Mouse (Mus musculus) layer of hippocampus, adult 9-11 months (tissue): ENCODE measurements around the gene Frmd4a.

Experiments
- DNase-seq: peaks from one replicate; pipeline ENCODE4 v3.0.0; 2022

The Frmd4a gene

DNA sequence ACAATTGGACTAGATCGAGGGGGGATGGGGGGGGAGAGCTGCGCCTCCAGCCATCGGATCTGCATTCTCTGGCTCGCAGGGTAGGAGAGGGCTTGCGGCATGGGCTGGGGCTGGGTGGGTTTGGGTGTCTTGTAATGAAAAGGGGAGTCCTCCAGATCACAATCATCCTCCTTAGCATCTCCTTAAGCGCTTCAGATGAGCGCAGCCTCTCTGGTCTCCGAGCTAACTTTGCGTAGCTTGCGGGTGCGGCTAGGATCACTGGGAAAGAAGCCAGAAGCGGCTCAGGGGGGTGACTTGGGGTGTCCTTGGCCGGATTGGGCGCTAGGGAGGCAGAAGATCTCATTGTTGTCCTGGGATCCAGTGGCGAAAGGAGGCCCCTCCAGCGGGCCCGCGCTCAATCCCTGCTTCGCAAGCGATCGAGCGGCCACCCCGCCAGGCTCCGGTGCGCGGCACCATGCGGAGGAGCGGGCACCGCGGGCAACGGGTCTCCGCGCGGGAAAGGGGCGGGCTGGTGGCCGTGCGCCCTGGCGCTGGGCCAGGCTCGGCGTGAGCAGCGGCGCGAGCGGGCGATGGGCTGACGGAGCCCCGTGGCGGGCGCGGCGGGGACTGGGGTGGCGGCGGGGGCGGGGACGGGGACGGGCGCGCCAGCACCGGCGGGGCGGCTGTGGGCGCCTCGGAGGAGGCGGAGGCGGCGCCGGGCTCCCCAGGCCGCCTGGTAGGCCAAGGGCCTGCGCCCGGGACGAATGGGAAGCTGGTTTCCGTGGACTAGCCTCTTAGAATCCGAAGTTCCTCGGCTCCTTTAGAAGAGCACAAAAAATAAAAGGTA is 383.5 kb downstream of the Frmd4a start:
- no peak for DNase-seq

DNA sequence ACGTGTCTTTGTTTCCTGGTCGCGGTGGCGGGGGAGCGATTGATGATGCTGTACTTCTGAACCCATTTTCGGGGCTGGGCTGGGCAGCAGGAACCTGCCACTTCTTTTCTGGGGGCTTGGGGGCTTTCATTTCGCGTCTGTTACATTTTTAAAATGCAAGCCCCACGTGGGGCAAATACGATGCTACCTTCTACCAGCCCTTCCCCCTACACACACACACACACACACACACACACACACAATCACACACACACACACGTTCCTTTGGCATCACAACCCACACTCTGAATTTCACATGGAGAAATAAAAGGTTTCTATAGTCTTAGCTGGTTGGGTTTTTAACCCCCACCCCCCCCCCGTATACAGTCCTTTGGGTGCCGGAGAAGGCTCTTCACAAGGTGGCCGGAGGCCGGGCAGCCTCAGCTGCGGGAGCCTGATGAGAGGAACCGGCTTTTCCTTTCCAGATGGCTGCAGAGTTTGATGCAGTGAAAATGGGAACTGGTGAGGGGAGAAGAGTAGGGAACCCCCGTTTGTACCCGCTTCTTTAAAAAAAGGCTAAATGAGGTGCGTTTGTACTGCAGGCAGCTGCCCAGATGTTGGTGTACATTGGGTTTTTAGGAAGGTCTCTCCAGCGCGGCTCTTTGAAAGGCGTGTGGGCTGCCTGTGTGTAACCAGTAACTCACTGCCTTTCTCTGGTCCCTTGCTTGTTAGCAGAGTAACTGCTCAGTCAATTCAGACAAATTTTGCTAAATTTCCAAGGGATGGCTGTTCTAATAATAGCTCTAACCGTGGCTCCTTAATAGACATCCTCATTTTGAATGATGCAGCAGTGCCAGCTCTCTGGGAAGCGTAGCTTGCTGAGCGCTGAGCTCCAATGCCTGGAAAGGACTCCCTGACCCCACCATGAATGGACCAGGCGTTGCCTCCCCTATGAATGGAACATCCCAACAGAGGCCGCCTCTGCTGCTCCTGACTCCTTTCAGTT is 384.4 kb downstream of the Frmd4a start:
- peak; percentile 42 for DNase-seq

DNA sequence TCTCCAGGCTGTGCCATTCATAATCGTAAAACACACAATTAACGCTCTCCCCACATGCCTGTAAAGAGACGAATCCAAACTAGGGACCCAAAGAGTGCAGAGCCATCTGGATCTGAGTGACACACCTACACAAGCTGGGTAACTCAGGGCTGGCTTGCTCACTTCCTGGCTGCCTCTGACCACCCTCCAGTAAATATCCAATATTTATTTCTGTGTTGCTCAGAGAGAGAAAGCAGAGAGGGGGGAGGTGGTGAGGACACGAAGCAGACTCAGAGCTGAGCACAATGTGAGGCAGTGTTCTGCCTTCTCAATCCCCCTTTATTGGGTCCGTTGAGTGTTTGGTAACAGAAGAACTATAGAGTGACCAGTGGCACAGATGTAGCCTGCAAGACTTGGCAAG is 389.5 kb downstream of the Frmd4a start:
- peak; percentile 76 for DNase-seq

DNA sequence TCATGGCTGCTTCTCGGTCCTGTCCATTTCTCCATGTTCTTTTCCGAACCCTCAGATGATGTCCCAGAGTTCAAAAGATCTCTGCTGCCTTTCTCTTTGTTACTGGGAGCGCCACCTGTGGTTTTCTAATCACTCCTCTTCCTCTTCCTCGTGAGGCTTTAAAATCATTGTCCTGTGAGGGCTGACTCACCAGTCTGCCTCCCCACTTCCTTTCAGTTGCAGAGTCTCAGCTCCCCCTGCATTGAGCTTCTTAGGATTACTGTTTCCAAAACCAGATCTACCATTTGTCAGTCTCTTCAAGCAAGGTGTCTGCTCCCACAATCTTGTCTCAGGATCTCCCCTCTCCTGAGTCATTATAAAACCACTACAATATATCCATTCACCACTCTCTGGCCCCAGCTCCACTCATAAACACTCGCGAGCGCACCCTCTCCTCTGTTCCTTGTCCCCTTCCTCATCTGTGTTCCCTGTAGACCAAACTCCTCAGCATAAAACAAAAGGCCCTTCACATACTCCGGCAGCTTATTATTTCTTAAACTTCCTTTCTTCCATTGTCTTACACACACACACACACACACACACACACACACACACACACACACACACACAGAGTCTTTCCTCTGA is 392.4 kb downstream of the Frmd4a start:
- no peak for DNase-seq

DNA sequence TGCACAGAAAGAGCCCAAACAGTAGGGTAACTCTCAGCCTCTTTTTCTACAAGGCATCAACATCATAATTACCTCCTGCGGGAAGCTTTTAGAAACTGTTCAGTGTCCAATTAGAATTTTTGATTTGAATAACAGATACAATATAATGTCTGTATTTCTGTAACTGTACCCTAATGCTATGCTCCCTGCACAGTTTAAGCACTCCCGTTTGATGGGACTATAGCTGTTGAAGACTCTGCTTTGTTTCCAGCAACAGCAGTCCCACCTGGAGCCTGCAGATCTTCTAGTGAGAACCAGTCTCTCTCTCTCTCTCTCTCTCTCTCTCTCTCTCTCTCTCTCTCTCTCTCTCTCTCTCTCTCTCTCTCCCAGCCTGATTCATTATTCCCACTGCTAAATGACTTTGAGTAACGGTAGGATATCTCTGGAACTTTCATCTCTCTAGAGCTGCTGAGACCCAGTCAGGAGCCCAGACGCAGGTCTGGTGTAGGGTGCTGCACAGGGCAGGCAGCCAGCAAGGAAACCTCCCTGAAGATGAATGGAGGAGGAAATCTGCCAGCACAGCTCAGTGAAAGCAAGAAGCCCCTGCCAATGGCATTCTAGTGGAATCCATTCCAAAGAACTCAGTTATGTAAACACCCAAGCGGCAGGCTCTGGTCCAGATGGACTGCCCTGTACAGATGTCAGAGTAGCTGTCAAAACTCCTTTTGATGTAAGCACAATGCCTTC is 395.5 kb downstream of the Frmd4a start:
- DNase-seq: no peak

DNA sequence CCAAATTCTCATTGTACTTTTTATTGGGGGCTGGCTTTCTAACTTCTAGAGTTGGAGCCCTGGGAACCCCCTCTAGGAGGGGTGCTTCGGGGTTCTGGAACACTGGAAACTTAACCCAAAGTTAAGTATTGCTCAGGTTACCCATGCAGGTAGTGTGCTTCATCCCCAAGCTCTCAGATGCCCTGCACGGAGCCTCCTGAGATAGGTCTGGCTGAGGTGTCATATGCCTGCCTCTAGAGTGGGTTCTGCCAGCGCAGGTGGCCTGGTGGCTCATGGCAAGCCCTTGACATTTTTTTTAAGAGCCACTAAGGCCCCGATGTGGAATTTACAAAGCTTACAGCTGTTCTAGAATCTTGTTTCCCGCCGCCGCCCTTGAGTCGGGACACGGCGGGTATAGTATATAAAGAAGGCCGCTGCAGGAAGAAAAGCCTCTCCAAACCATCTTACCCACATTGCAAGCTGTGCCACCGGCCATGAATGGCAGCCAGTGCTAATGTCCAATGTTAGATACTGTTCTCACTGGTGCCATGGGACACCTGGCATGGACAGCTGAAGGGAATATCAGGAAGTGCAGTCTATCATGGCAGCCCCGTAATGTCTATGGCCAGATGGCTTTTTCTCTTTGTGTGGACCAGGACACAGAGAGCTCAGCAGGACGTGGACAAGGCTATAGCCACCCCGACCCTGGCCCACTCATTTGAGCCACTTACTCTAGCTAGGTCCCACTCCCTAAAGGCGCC is 396.2 kb downstream of the Frmd4a start:
- no peak for DNase-seq

DNA sequence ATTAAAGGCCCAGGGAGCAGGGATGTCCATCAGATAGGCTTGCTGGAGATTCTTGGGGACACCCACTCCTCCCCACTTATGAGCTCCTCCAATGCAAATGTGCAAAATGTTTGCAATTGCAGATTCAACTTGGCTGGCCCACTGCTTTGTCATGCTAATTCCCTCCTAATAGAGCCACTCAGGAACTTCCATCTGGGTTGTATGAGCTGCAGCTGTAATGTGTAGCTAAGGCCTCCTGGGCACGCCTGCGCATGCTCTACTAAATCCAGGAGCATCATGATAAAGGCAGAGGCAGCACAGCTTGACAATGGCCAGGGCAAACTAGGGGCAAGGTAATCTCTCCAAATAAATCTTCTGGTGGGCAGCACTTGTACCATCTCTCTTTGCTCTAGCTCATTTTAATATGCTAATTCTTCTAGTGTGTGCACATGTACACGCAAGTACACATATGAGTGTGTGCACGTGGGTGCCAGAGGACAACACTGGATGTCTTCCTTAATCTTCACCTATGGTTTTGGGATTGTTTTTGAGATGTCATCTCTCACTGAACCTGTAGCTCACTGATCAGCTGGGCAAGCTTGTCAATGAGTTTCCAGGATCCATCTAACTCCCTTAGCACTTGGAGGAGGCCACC is 403.3 kb downstream of the Frmd4a start:
- no peak for DNase-seq

DNA sequence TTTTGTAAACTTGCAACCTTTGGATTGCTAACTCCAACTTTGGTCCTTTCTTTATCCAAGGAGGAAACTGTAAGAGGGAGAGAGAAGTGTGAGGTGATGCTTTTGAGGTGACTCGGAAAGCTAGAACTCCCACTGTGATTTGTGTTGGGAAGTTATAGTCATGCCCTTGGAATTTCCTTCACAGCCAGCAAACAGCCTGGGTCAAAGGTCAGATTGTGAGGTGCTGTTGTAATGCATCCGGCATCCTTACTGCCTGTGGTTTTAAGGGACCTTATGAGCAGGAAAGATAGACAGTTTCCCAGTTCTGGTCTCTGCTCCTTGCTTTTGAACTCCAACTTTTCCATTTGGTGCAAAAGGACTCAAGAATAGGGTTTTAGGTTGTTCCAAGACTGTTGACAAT is 404.2 kb downstream of the Frmd4a start:
- DNase-seq: no peak

DNA sequence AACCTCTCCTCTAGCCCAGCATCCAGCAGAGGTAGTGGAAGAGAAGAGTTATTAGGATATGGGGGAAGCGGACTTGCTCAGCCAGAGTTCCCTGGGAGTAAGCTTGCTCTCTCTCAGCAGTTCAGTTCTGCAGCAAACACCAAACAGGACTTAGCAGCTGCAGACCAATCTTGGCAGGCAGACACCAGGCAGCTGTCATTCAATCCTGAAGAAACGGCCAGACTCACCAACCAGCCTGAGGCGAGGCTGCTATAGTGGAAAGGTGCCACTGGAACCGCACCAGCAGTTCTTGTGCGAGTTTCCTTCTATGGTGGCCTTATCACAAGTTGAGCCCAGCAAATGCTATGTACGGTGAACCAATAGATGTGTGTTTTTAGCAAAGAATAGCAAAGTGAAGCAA is 406.4 kb downstream of the Frmd4a start:
- DNase-seq: no peak

DNA sequence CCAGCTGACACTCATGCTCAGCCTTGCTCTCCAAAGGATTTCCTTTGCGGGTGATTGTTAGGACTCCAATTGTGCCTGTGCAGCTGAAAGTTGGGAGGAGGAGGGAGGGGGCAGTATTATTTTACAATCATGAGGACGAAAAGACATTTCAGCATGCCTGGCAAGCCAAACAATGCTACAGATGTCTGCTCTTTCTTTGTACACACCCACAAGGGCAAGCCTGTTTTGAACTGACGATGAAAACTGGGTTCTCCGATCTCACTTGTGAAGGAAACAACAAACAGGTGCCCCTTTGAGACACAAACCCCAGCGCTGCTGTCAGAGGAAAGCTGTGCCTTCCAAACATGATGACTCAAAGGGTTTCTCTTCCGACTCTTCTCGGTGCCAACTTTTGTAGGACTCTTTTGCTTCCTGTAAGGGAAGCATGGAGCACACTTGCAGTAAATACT is 410.9 kb downstream of the Frmd4a start:
- DNase-seq: peak; percentile 54

DNA sequence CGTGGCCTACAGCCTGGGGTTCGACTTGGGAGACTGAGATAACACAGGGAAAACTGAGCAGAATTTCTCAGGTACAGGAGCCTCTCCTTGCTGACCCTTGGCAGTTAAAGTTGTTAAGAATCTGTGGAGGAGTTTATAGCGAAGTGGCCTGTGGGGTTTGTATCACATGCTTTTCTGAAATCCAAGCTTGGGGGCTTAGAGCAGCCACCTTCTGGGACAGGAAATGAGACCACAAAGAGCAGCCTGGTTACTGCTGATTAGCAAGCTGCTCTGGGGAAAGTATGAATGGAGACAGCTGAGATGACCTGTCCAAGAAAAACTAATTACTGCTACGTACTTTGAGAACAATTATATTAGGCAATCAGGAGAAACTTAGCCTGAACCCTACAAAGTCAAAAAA is 415.6 kb downstream of the Frmd4a start:
- DNase-seq: no peak

DNA sequence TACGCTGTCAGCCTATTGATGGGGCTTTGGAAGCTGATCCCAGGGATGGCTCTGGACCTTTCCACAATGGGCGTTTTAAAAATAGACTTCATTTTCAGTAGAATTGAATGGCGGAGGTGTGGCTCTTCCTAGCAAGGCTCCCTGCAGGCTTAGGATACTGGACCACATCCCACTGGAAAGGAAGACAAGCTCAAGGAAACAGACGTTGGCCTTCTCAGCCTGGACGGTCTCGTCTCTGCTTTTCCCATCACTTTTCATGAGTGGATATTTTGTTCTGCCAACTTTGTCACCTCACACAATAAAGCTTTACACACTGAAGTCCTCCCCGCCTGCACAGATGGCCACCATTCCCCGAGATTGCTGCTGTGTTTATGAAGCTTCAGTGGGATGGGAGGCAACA is 417.5 kb downstream of the Frmd4a start:
- DNase-seq: no peak

DNA sequence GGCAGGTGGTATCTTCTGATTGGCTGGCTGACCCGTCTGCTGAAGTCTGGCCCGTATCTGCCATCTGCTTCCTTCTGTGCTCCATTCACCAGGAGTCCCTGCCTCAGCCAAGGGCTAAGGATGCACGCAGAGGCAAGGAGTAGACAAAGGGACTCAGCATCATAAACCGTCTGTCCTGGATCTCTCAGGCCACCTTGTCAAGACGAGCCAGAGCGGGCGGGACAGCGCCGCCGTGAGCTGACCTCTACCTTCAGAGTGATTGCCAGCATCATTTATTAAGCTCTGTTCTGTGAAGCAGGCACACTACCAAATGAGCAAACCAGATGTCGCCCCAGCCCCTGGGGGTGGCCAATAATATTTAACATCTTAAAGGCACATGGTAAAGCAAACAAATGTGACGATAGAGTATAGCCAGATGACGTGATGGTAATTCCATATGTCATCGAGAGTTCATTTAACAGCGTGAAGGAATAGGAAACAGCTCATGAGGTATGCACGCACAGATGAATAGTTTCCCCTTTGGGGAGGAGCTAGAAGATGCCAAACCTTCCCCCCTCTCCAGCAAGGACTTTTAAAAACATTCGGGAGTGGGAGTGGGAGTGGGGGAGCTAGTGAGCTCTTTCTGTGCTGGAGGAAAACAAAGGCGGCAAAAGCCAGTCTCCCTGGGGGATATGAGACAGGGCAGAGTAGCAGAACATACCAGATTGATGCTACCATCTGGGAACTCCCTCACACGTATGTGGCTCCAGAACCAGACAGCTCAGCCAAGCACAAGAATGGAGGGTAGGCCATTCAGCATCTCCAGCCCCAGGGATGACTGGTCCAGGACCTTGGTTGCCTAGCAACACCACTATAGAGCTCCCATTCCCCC is 419.1 kb downstream of the Frmd4a start:
- DNase-seq: peak; percentile 87

DNA sequence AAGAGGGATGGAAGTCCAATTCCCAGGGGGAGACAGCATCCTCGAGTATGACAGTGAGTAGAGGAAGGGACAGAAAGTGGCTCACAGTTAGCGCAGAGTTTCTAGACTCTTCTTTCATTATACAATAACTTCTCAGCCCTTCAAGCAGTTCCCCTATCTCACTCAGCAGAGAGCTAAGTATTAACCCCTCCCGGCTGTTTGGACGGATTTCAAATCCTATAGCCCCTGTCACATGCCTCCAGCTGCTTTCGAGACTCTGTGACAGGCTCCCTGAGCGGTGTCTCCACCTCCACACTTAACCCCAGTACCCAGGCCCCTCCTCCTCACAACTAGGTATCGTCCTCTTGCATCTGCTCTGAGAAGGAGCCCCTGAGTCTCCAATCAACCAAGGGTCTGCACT is 421.2 kb downstream of the Frmd4a start:
- no peak for DNase-seq

DNA sequence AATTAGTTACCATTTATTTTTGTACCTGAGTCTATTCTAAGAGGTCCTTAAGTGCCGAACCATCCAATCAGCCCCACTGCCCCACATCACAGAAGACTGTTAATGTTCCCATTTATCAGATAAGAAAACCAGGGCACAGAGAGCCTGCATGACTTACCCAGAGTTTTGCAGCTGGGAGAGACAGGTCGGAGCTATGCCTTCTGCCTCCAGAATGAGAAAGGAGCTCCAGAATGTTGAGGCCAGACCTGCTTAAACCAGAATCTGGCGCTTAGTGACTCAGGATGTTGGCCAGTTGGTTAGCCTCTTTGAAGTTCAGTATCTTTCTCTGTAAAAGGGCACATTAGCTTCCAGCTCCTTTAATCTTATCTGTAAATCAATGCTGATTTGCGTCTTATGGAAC is 422.4 kb downstream of the Frmd4a start:
- no peak for DNase-seq

DNA sequence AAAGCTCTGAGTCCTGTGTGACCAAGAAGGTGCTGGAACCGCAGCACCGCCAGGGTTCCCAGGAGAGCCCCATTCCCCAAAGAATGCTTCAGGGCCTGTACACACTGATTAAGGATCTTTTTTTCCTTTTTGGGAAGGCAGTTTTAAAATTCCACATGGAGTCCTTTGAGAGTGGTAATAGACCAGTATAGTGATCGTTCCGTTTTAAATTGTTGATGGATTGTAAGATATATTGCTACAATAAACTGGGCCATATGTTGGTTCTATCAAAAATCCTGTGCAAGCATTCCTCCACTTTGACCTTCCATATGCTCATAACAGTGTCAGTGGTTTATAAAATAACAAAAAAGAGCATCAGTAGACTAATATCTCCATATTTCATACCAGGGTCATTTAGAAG is 424.3 kb downstream of the Frmd4a start:
- no peak for DNase-seq

DNA sequence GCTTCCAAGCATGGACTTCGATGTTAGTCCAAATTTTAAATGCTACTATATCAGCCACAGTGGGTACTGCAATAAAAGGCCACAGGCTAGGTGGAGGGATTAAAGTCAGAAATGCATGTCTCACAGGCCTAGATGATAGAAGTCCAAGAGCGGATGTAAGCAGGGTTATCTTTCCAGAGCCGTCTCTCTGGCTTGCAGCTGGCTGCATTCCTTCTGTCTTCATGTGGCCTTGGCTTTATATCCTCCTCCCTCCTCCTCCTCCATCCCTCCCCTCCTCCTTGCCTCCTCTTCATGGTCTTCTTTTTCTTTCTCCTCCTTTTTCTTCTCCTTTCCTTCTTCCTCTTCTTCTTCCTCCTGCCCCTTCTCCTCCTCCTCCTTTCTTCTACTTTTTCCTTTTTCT is 427.2 kb downstream of the Frmd4a start:
- no peak for DNase-seq

DNA sequence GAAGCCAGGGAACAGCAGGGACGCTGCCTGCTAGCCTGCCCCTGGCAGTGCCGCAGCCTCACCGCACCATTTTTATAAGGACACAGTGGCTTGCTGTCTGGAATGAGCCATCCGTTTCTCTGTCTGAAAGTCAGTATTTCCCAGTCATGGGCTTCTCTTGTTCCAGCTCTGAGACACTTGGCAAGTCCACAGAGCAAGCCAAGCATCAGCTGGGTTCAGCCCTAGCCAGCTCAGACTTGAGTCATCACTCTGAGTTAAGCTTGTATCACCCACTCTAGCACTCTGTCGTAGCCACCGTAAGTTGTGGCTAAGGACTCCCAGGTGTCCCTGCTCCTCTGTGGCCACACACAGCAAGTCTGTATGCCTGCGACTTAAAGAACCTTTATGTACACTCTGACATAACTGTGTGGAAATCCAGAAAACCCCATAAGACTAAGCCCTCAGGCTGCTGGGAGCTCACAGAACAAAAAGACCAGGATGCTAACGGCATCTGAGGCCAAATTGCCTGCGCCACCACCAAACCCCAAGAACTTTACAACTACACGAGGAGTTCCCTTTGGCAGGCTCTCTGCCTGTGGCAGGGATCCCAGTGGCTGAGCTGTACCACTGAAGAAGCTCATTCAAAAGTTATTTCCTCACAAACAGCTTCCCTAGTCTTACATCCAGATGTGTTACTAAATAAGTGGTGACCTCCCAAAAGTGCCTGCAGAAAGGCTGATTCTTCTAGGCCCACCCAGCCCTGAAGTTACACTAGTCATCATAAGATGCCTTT is 428.3 kb downstream of the Frmd4a start:
- DNase-seq: peak; percentile 40

DNA sequence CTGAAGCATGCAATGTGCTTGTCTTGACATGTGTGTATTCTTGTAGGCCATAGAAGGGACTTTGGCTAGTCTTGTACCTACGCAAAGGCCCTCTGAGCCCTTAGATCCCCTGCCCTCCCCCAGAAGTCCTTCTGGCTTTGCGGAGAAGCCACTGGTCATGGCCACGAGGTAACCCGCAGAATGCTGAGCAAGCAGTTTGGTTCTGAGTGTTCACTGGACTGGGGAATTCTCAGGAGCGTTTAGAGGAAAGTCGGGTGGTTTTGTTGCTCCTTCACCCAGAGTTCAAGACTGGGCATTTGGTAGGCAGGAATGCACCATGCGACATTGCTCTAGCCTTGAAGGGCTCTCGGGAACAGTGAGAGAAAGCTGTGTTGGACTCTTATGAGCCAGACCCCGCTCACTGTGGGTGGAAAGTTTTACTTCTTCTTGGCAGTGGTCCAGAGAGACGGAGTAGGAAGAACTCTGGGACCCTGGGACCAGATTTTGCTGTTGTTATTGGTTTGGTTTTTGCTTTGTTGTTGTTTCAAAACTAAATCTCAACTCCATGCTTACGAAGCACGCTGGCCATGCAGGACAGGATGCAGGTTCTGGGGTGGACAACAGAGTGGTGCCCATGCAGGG is 432.5 kb downstream of the Frmd4a start:
- DNase-seq: peak; percentile 75
